Mouse (Mus musculus): ENCODE data around the gene Chrm1. TPM values are rescaled to one million over a fixed set of nuclear protein-coding genes. Genes with fewer than 3 reads are reported as not detected.

The Chrm1 gene
- total RNA-seq, 1 experiment = 0.04 TPM

DNA sequence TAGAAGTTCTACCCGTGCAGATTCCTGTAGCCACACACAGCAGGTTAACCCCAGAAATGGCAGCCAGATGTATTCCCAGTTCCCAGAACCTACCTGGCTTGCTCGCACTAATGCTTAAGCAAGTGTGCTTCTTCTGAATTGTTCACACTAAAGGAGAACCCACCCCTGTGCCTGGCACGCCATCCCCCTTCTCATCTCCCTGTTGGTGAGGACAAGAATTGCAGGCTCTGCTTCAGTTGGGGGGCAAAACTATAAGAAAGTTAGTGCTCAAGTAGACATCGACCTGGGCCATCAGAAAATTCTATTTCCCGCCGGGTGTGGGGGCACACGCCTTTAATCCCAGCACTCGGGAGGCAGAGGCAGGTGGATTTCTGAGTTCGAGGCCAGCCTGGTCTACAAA lies 36.1 kb downstream of the Chrm1 start:
- H3K27ac ChIP-seq (ENCODE audit: insufficient read depth, low read depth, low read length, poor library complexity, severe bottlenecking) = no peak overlapping the region
- no peak overlapping the region for H3K9ac ChIP-seq (ENCODE audit: insufficient read depth, low read depth, low read length, poor library complexity, severe bottlenecking)
- no peaks in the 10 kb centered on the region for H3K9me3 ChIP-seq (ENCODE audit: control insufficient read depth, insufficient read depth, low read depth, low read length)
- TF ChIP-seq MAFK (IDR thresholded peaks at IDR 0.05; ENCODE audit: insufficient read depth, low read depth, low read length) (no peak), HCFC1 (IDR thresholded peaks at IDR 0.05; ENCODE audit: borderline replicate concordance, insufficient read depth, low read length) (no peak)
- H3K4me3 ChIP-seq (ENCODE audit: insufficient read depth in 1 of 2, low read depth in 1 of 2, low read length in 2 of 2, poor library complexity in 1 of 2, severe bottlenecking in 1 of 2) = no peak overlapping the region
- no peaks in the 10 kb centered on the region for H3K36me3 ChIP-seq (ENCODE audit: control insufficient read depth, insufficient read depth, low read length, poor library complexity, severe bottlenecking)
- in situ Hi-C loops (cut with MboI; ENCODE audit: low sequenced_read_pairs in 2 of 2, unreplicated experiment in 2 of 2) = no loop called here
- peaks cover 2 to 22% of the 10 kb centered on the region in 2 experiments for H3K4me1 ChIP-seq (ENCODE audit: control insufficient read depth in 2 of 2, insufficient read depth in 2 of 2, low read length in 2 of 2, poor library complexity in 1 of 2)
- no peak for DNase-seq (ENCODE audit: low read depth, low spot score)

DNA sequence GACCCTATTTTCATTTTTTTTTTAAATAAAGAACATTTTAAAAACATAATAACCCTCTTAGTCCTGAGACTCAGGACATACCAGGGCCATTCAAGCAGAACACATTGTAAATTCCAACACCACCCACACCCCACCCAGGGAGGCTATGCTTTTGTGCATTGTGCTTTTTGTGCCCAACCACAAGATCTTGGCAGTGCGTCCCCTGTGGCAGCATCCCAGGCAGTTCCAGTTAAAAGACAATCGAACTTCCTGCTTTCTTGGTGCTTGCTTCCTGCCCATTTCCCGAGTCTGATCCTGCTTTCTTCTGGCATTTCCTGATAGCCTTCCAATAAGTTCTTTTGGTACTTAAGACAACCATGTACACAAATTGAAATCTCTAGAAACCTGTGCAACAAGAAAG lies 38.9 kb downstream of the Chrm1 start:
- Histone ChIP-seq H3K4me3 (ENCODE audit: insufficient read depth in 1 of 2, low read depth in 1 of 2, low read length in 2 of 2, poor library complexity in 1 of 2, severe bottlenecking in 1 of 2) (no peak overlapping the region), H3K4me1 (ENCODE audit: control insufficient read depth in 2 of 2, insufficient read depth in 2 of 2, low read length in 2 of 2, poor library complexity in 1 of 2) (peaks cover 2 to 18% of the 10 kb centered on the region in 2 experiments), H3K9me3 (ENCODE audit: control insufficient read depth, insufficient read depth, low read depth, low read length) (no peaks in the 10 kb centered on the region), H3K36me3 (ENCODE audit: control insufficient read depth, insufficient read depth, low read length, poor library complexity, severe bottlenecking) (peaks cover 8% of the 10 kb centered on the region), H3K9ac (ENCODE audit: insufficient read depth, low read depth, low read length, poor library complexity, severe bottlenecking) (no peak overlapping the region), H3K27ac (ENCODE audit: insufficient read depth, low read depth, low read length, poor library complexity, severe bottlenecking) (no peak overlapping the region; the same call in 1 of the 2 replicates)
- TF ChIP-seq HCFC1 (IDR thresholded peaks at IDR 0.05; ENCODE audit: borderline replicate concordance, insufficient read depth, low read length) (no peak), ZNF384 (IDR thresholded peaks at IDR 0.05; ENCODE audit: low read depth, low read length) (no peak), MAFK (IDR thresholded peaks at IDR 0.05; ENCODE audit: insufficient read depth, low read depth, low read length) (no peak), CHD2 (IDR thresholded peaks at IDR 0.05; ENCODE audit: low read depth, low read length) (no peak), ZC3H11A (IDR thresholded peaks at IDR 0.05; ENCODE audit: borderline replicate concordance, low read depth, low read length) (no peak)
- in situ Hi-C loops (cut with MboI; ENCODE audit: low sequenced_read_pairs in 2 of 2, unreplicated experiment in 2 of 2) = no loop called here
- no peak for DNase-seq (ENCODE audit: low read depth, low spot score)

DNA sequence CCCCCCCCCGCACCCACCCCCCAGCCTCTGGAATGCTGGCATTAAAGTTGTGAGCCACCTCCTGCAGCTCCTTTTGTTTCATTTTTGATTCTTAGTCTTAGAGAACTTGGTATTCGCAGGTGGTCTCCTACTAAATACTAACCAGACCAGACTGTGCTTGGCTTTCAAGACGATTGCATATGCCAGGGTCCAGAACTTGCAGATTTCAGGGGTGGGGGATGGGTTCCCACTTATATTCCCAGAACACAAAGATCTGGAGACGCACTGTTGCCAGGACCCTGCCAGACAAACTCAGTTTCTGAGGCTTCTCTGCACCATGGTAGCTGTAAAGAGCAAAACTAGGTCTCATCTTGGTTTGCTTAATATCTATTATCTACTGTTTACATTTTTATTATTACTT lies 40.0 kb downstream of the Chrm1 start:
- H3K27ac ChIP-seq (ENCODE audit: insufficient read depth, low read depth, low read length, poor library complexity, severe bottlenecking) = no peak overlapping the region; the same call in 1 of the 2 replicates
- H3K36me3 ChIP-seq (ENCODE audit: control insufficient read depth, insufficient read depth, low read length, poor library complexity, severe bottlenecking) = peaks cover 20% of the 10 kb centered on the region
- H3K4me1 ChIP-seq (ENCODE audit: control insufficient read depth in 2 of 2, insufficient read depth in 2 of 2, low read length in 2 of 2, poor library complexity in 1 of 2) = peaks cover 2 to 22% of the 10 kb centered on the region in 2 experiments
- in situ Hi-C loops (cut with MboI; ENCODE audit: low sequenced_read_pairs in 2 of 2, unreplicated experiment in 2 of 2) = no loop called here
- H3K9ac ChIP-seq (ENCODE audit: insufficient read depth, low read depth, low read length, poor library complexity, severe bottlenecking) = no peak overlapping the region; the same call in 1 of the 2 replicates
- no peak for DNase-seq (ENCODE audit: low read depth, low spot score)
- TF ChIP-seq CHD2 (IDR thresholded peaks at IDR 0.05; ENCODE audit: low read depth, low read length) = no peak
- no peak for TF ChIP-seq ZNF384 (IDR thresholded peaks at IDR 0.05; ENCODE audit: low read depth, low read length)
- TF ChIP-seq MAFK (IDR thresholded peaks at IDR 0.05; ENCODE audit: insufficient read depth, low read depth, low read length) = no peak
- TF ChIP-seq HCFC1 (IDR thresholded peaks at IDR 0.05; ENCODE audit: borderline replicate concordance, insufficient read depth, low read length) = no peak
- no peak for TF ChIP-seq ZC3H11A (IDR thresholded peaks at IDR 0.05; ENCODE audit: borderline replicate concordance, low read depth, low read length)
- H3K9me3 ChIP-seq (ENCODE audit: control insufficient read depth, insufficient read depth, low read depth, low read length) = no peaks in the 10 kb centered on the region
- H3K4me3 ChIP-seq (ENCODE audit: insufficient read depth in 1 of 2, low read depth in 1 of 2, low read length in 2 of 2, poor library complexity in 1 of 2, severe bottlenecking in 1 of 2) = no peak overlapping the region

DNA sequence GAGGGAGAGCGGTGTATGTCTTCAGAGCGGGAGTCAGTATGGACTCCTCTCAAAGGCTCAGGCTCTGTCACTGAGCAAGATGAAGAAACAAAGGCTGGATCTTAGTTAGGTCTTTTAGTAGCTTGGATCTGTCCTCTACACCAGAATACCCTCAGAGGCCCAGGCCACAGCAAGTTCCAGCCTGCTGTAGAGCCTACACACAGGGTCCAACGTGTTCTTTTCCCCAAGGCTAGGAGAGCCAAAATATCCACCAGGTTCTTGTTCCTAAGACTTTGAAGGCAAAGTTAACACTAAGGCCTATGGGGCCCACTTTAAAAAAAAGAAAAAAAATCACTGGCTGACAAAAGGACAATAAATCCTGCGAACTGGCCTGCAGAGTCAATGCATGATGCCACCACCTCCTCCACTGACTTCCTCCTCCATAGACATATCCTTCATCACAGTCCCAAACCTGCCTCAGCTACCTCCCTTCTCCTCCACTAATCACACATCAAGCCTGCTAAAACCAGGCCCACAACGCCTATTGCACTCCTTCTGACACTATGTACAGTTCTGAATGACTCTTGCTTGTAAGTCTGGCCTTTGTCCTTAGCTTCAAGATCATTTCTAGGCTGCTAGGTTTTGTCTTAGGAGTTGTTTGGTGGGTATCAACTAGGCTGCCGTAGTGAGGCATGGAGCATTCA lies 41.6 kb downstream of the Chrm1 start:
- in situ Hi-C loops (cut with MboI; ENCODE audit: low sequenced_read_pairs in 2 of 2, unreplicated experiment in 2 of 2) = no loop called here
- H3K9ac ChIP-seq (ENCODE audit: insufficient read depth, low read depth, low read length, poor library complexity, severe bottlenecking) = no peak overlapping the region
- TF ChIP-seq MAFK (IDR thresholded peaks at IDR 0.05; ENCODE audit: insufficient read depth, low read depth, low read length) (no peak), CHD2 (IDR thresholded peaks at IDR 0.05; ENCODE audit: low read depth, low read length) (no peak), HCFC1 (IDR thresholded peaks at IDR 0.05; ENCODE audit: borderline replicate concordance, insufficient read depth, low read length) (no peak), ZNF384 (IDR thresholded peaks at IDR 0.05; ENCODE audit: low read depth, low read length) (no peak), ZC3H11A (IDR thresholded peaks at IDR 0.05; ENCODE audit: borderline replicate concordance, low read depth, low read length) (no peak)
- DNase-seq (ENCODE audit: low read depth, low spot score) = no peak
- H3K36me3 ChIP-seq (ENCODE audit: control insufficient read depth, insufficient read depth, low read length, poor library complexity, severe bottlenecking) = peaks cover 35% of the 10 kb centered on the region
- H3K27ac ChIP-seq (ENCODE audit: insufficient read depth, low read depth, low read length, poor library complexity, severe bottlenecking) = no peak overlapping the region
- no peaks in the 10 kb centered on the region for H3K9me3 ChIP-seq (ENCODE audit: control insufficient read depth, insufficient read depth, low read depth, low read length)
- H3K4me3 ChIP-seq (ENCODE audit: insufficient read depth in 1 of 2, low read depth in 1 of 2, low read length in 2 of 2, poor library complexity in 1 of 2, severe bottlenecking in 1 of 2) = no peak overlapping the region
- peaks cover 2 to 22% of the 10 kb centered on the region in 2 experiments for H3K4me1 ChIP-seq (ENCODE audit: control insufficient read depth in 2 of 2, insufficient read depth in 2 of 2, low read length in 2 of 2, poor library complexity in 1 of 2)
